Mouse (Mus musculus) MEL (cell line): Measurements from ENCODE around the gene Daam1.

ENCODE experiments used
- CTCF ChIP-seq, 3 experiments: IDR thresholded peaks in 2 of 3; conservative IDR thresholded peaks in 1 of 3; 2 replicates each; pipeline ENCODE4 v1.5.1; 2011 to 2012; ENCODE audit warnings: low read length in 3 of 3, low read depth in 2 of 3, mild to moderate bottlenecking in 2 of 3, improper control_type of control experiment in 1 of 3, inconsistent platforms in 1 of 3, mixed read lengths in 1 of 3, moderate library complexity in 1 of 3; ENCODE audit not compliant: control insufficient read depth in 1 of 3, insufficient read depth in 1 of 3, poor library complexity in 1 of 3, severe bottlenecking in 1 of 3
- GATA1 ChIP-seq: IDR thresholded peaks from 2 replicates; pipeline ENCODE4 v1.6.1; 2011; ENCODE audit warnings: low read depth, low read length, improper control_type of control experiment
- POLR2A ChIP-seq, 2 experiments: IDR thresholded peaks; 2 replicates each; pipeline ENCODE4 v1.6.1; 2011 to 2012; ENCODE audit warnings: low read length in 2 of 2, mild to moderate bottlenecking in 2 of 2, control low read depth in 1 of 2, improper control_type of control experiment in 1 of 2, low read depth in 1 of 2, moderate library complexity in 1 of 2; ENCODE audit not compliant: control insufficient read depth in 1 of 2, insufficient read depth in 1 of 2, poor library complexity in 1 of 2
- USF1 ChIP-seq: IDR thresholded peaks from 2 replicates; pipeline ENCODE4 v1.6.1; 2014; ENCODE audit warnings: low read depth, mild to moderate bottlenecking, inconsistent platforms, low read length, improper control_type of control experiment, moderate library complexity

DNA sequence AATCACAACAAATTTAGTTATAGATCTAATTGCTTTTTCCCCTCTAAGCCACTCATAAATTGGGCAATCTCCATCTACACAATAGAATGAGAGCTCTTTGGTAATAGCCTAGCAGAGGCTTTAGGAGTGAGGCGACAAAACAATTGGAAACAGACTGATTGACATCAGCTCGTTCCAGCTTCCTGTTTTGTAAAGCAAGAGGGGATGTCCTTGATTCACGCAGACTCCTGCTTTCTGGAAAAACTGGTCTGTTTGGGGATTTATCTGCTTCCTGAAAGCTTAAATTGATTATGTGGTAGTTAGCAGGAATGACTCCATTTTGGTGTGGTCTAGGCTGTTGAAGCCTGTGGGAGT, 33.6 kb downstream of the Daam1 start:
- TF ChIP-seq CTCF (IDR thresholded peaks at IDR 0.05 in 2 of 3, conservative IDR thresholded peaks at IDR 0.05 in 1 of 3; ENCODE audit: control insufficient read depth in 1 of 3, insufficient read depth in 1 of 3, low read depth in 2 of 3, low read length in 3 of 3, poor library complexity in 1 of 3, severe bottlenecking in 1 of 3) (no peak), GATA1 (no peak), POLR2A (IDR thresholded peaks at IDR 0.05; ENCODE audit: control insufficient read depth in 1 of 2, insufficient read depth in 1 of 2, low read depth in 1 of 2, low read length in 2 of 2, poor library complexity in 1 of 2) (no peak), USF1 (no peak)
